Mouse (Mus musculus) gastrocnemius, postnatal 4 days (tissue): ENCODE results near the gene Galnt7. TPM values are rescaled to one million over a fixed set of nuclear protein-coding genes. Genes with fewer than 3 reads are reported as not detected.
"Not testable (repeated sequence)": the region's sequence is repeated elsewhere in the genome, so short reads cannot be mapped to it uniquely, and the experiment has no call there.

Experiments
- DNase-seq, 2 experiments: peaks; one replicate each; pipeline ENCODE4 v3.0.0; 2021 to 2022; ENCODE audit warnings: low spot score in 2 of 2, mixed read lengths in 2 of 2
- total RNA-seq, 2 experiments: library from RNA; stranded (reverse); gene quantifications; 2 replicates each; pipeline ENCODE4 v1.2.3; 2021

Gene Galnt7
- total RNA-seq, 2 experiments from 2014 or later, result 8.7 to 8.9 TPM

DNA sequence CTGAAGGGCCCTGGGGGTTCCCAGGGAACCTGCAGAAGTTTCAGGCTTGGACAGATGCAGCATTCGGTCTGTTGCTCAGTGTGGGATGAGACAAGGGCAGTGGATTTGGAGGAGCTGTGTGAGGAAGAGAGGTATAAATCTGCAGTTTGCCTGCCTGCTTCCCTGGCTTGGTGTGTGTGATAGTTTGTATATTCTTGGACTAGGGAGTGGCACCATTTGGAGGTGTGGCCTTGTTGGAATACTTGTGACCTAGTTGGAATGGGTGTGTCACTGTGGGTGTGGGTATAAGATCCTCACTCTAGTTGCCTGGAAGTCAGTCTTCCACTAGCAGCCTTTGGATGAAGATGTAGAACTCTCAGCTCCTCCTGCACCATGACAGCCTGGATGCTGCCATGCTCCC is 147.3 kb downstream of the Galnt7 start:
- DNase-seq, result not testable (repeated sequence)

GRCm38 (mm10) chr8:57503641-57504040 is 149.2 kb downstream of the Galnt7 start:
- DNase-seq, result peak in 1 of 2 experiments; percentile 62

- DNase-seq, result peak in 1 of 2 experiments; percentile 18
These were observed 153.9 kb downstream of the Galnt7 start for GRCm38 (mm10) chr8:57498847-57499511.

GRCm38 (mm10) chr8:57498494-57498846 is 154.4 kb downstream of the Galnt7 start:
- DNase-seq, result no peak

DNA sequence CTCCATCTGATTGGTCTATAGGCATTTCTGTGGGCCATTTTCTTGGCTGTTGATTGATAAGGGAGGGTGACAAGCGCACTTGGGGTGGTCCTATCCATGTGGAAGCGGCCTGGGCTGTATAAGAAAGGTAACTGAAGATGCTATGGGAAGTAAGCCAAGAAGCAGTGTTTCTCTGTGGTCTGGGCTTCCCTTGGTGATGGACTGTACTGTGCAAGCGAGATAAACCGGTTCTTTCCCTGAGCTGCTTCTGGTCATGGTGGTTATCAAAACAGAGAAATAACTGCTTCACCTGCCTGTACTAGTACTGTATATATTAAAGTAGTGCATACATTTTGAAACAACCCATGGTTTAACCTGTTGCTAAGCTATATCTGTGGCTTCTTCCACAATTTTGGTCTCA is 161.0 kb downstream of the Galnt7 start:
- no peak for DNase-seq

- DNase-seq, result no peak
These were observed 162.9 kb downstream of the Galnt7 start for GRCm38 (mm10) chr8:57489896-57490295.

DNA sequence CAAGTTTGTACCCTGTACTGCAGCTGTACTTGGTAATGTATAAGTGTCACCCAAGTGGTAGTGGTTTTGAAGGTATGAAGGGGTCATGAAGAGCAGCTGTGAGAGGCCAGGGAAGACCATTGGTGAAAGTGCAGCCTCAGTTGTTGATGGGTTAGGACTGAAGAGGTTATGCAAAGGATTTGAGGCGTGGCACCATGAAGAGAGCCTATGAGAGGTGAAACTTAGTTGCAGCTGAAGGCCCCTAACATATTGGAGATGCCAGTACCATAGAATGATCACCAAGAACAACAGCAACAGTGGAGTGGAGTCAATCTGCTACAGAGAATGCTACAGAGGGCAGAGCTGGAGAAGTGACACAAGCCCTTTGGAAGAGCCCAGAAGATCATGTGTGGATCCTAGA is 163.5 kb downstream of the Galnt7 start:
- no peak for DNase-seq

- DNase-seq, result peak in 1 of 2 experiments; percentile 27
These were observed 164.5 kb downstream of the Galnt7 start for GRCm38 (mm10) chr8:57488312-57488765.

DNA sequence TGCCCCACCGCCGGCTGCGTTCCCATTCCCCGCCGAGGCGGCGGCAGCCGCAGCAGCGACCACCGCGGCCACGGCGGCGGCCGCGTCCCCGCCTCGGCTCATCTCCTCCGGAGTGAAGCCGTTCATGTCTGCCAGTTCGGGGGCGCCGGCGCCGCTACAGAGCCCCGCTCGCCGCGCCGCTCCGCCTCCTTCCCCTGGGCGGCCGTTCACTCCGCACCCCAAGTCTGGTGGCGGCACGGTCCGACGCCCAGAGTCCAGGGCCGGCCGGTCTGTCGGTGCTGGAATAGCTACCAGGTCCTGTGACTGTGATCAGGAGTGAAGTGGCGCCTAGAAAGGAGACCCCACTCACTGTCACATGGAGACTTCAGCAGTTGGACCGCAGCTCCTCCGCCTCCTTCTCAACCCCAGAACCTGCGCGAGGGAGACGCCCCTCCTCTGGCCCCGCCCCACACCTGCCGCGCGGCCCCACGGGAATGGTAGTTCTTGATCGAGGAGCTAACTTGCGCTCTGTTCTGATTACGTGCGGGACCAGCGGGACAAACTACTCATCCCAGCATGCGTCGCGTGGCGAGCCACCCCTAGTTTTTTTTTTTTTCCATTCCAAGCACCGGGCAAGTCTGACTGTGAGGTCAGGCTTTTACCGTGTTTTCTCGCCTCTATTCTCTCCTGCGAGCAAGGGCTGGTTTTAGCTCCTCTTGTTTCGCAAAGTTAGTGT is 165.2 kb downstream of the Galnt7 start, which contains the start of gene Sap30:
Gene Sap30, minus strand, starts transcription at position 420 of the 715 bp plus-strand sequence.
- DNase-seq, result peak; percentile 91 to 98

DNA sequence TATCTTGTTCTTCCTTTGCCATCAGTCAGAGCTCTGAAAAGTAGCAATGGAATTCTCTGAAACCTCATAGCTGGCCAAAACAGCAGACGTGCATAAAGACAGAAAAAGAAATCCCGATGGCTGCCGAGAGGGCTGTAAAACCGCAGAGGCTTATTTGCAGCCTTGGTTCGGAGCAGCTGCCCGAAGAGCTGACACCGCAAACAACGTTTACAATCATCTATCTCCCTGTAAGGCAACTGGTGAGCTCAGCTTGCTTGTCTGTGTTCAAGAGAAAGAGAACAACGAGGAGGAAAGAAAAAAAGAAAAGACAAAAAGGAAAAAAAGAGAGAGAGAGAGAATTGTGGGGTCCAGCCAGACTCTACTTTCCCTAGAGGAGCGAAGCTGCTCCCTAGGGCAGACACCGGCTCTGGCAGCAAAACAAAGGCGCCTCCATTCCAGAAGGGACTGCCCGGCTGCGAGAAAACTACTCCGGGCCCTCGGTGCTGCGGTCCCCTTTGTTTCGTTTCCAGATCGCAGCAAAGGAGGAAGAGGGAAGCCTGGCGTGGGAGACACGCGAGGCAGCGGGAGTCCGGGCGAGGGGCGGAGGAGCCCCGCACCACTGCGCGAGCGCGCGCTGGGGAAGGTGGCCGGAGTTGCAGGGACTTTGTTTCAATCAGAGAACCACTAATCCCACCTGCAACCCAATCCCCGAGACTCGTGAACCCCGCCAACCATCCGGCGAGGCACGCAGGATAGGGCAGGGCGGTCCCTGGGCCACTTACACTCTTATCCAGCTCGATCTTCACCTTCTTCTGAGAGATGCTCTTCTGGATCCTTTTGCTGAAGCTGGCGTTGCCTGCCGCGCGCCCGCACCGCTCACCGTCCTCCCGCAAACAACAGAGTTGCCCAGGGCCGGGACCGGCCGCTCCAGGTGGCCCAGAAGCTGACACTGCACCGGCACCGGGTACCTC is 166.1 kb downstream of the Galnt7 start:
- DNase-seq, result peak in 1 of 2 experiments; percentile 42

DNA sequence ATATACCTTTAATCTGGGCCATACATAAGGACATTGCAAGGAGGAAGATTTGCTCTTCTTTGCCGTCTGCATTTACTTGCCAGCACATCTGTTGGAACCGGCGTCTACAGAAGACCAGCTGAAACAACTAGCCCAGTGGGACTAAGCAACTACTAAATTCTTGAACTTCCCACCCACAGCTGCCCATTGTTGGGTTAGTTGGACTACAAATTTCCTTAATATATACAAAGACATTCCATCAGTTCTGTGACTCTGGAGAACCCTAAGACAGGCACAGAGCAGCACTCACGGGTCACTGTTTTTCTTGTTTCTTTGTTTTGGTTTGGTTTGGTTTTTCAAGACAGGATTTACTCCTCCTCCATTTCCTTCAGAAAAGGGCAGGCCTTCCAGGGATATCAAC is 172.2 kb downstream of the Galnt7 start:
- no peak for DNase-seq

GRCm38 (mm10) chr8:57479700-57480099 is 173.1 kb downstream of the Galnt7 start:
- no peak for DNase-seq

DNA sequence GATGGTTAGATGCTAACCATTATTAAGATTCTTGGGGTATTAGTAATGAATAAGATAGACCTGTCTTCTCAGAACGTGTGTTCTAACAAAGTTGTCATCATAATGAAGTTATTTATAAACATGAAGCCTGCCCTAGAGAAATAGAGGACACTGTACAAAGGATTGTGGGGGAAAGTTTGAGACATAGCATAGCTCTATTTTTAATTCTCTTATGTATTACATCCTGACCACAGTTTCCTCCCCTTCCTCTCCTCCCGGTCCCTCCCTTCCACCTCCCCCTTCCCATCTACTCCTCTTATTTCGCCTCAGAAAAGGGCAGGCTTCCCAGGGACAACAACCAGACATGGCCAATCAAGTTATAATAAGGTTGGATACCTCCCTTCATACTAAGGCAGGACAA is 174.4 kb downstream of the Galnt7 start:
- no peak for DNase-seq

Other genes with a start within 250 kb of the Galnt7 start
- gene Scrg1, start 197.1 kb downstream of the Galnt7 start, total RNA-seq, result under 1 TPM in 1 of 2 experiments, not detected in 1; 0.42 TPM
- gene Sap30, start 165.2 kb downstream of the Galnt7 start, total RNA-seq, result 10 to 100 TPM; 25.3 to 31.6 TPM
- 100 to 1,000 TPM in 1 of 2 experiments, 10 to 100 TPM in 1; 99.6 to 103 TPM for gene Hmgb2, start 141.1 kb downstream of the Galnt7 start, total RNA-seq